Mouse (Mus musculus): Measurements from ENCODE around the gene Xpo6. TPM values are rescaled to one million over a fixed set of nuclear protein-coding genes. Genes with fewer than 3 reads are reported as not detected.

Xpo6 gene
- polyA plus RNA-seq, 1 experiment from 2014 or later, result 44.5 TPM

DNA sequence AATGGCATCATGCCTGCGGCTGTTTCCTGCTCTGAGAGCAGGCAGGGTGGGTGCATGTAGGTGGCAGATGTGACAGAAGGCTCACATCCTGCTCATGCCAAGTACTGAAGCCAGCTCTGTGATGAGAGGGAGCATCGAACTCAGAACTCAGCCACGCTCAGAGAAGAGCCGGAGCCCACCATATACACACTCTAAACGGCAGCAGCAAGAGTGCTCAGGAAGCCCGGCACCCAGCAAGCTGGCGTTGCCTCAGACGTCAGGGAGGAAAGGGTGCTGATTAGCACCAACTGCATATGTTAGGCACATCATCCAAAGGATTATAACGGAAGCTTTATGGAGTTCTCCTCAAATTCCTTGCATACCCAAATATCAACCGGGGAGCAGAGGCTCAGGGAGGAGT is 112.7 kb downstream of the Xpo6 start:
- no peak overlapping the region for H3K4me2 ChIP-seq
- H3K4me3 ChIP-seq, result no peak overlapping the region
- H3K9me3 ChIP-seq, result no peaks in the 10 kb centered on the region
- H3K4me1 ChIP-seq, result peaks cover 23% of the 10 kb centered on the region
- no peak overlapping the region for H3K27ac ChIP-seq
- H3K9ac ChIP-seq, result no peak overlapping the region
- H3K27me3 ChIP-seq, result peaks cover 28% of the 10 kb centered on the region
- 45% methylated on average over 10 of the region's 10 CpGs for WGBS
- ATAC-seq (ENCODE audit: borderline replicate concordance, extremely low read depth, low FRiP score, low TSS enrichment), result no peak
- H3K36me3 ChIP-seq, result no peaks in the 10 kb centered on the region

- no peak for ATAC-seq (ENCODE audit: borderline replicate concordance, extremely low read depth, low FRiP score, low TSS enrichment)
- 0 out of 2 replicates have a peak overlapping the region, but pooled peaks have one; percentile 4 for H3K4me2 ChIP-seq
- H3K27me3 ChIP-seq, result peaks cover 40% of the 10 kb centered on the region
- H3K4me3 ChIP-seq, result no peak overlapping the region
- no peaks in the 10 kb centered on the region for H3K36me3 ChIP-seq
- H3K27ac ChIP-seq, result no peak overlapping the region
- H3K9ac ChIP-seq, result no peak overlapping the region
- 16% methylated on average over 6 of the region's 6 CpGs for WGBS
- no peaks in the 10 kb centered on the region for H3K9me3 ChIP-seq
- peaks cover 34% of the 10 kb centered on the region for H3K4me1 ChIP-seq
Observed at GRCm38 (mm10) chr7:126086321-126086741, 114.0 kb downstream of the Xpo6 start.

GRCm38 (mm10) chr7:126085154-126085553 is 115.1 kb downstream of the Xpo6 start:
- Histone ChIP-seq H3K4me2 (no peak overlapping the region), H3K36me3 (no peaks in the 10 kb centered on the region), H3K27me3 (peaks cover 52% of the 10 kb centered on the region), H3K9ac (no peak overlapping the region), H3K9me3 (no peaks in the 10 kb centered on the region), H3K27ac (no peak overlapping the region), H3K4me1 (peaks cover 34% of the 10 kb centered on the region), H3K4me3 (no peak overlapping the region)
- 87% methylated on average over 9 of the region's 9 CpGs for WGBS
- ATAC-seq (ENCODE audit: borderline replicate concordance, extremely low read depth, low FRiP score, low TSS enrichment), result no peak

DNA sequence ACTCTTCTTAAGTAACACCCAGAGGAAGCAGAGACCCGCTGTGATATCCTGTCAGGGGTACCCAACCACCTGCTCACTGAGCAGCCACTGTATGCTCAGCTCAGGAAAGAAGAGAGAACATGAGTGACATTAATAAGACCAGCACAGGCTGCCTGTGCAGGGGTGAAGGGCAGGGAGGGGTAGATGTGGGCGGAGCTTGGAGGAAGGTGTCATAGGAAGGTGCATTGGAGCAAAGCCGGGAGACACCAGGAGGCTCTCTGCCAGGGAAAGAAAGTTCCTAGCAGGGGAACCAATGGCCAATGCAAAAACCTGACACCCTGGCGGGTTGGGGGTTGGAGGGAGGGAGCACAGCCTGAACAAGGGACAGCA is 116.3 kb downstream of the Xpo6 start:
- no peaks in the 10 kb centered on the region for H3K36me3 ChIP-seq
- H3K27ac ChIP-seq, result no peak overlapping the region
- peaks cover 62% of the 10 kb centered on the region for H3K27me3 ChIP-seq
- WGBS, result 21% methylated on average over 4 of the region's 4 CpGs
- no peak for ATAC-seq (ENCODE audit: borderline replicate concordance, extremely low read depth, low FRiP score, low TSS enrichment)
- no peaks in the 10 kb centered on the region for H3K9me3 ChIP-seq
- no peak overlapping the region for H3K4me3 ChIP-seq
- H3K9ac ChIP-seq, result no peak overlapping the region
- H3K4me1 ChIP-seq, result peaks cover 34% of the 10 kb centered on the region
- no peak overlapping the region for H3K4me2 ChIP-seq

DNA sequence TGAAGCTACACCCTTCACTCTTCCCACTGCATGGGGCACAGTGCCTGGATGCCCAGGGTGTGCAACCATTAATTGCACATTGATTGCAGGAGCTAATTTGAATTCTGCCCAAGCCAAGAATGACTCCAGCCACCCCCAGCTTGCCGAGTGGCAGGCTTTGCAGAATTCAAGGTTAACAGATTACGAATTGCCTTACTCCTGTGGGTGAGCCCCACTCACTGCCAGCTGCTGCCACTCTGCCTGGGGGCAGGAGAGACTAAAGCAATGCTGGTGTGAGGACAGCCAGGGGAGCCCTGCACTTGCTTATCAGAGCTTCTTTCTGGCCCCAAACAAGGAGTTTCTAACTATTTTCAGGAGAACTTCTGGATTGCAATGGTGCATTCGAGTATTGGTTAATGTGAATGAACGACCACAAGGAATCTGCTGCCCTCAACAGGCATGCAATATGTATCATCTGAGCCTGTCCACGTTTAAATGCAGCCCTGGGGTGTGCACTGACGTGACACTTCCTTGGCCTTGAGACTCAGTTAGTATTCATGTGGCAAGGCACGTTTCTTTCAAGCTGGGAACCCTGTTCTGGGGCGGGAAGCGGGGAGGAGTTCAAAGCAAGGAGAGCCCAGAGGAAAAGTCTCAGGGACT is 116.8 kb downstream of the Xpo6 start:
- no peak overlapping the region for H3K4me3 ChIP-seq
- no peaks in the 10 kb centered on the region for H3K36me3 ChIP-seq
- H3K27ac ChIP-seq, result no peak overlapping the region
- no peak for ATAC-seq (ENCODE audit: borderline replicate concordance, extremely low read depth, low FRiP score, low TSS enrichment)
- 19% methylated on average over 9 of the region's 9 CpGs for WGBS
- H3K4me1 ChIP-seq, result peaks cover 34% of the 10 kb centered on the region
- no peak overlapping the region for H3K4me2 ChIP-seq
- H3K9ac ChIP-seq, result no peak overlapping the region
- H3K27me3 ChIP-seq, result peaks cover 62% of the 10 kb centered on the region
- H3K9me3 ChIP-seq, result no peaks in the 10 kb centered on the region

GRCm38 (mm10) chr7:126082286-126082741 is 118.0 kb downstream of the Xpo6 start, which contains the start of gene Gsg1l:
Gene Gsg1l, minus strand, starts transcription at chr7:126082411.
- Histone ChIP-seq H3K4me1 (peaks cover 30% of the 10 kb centered on the region), H3K36me3 (no peaks in the 10 kb centered on the region), H3K9me3 (no peaks in the 10 kb centered on the region), H3K4me2 (peak within 1 kb of the TSS; percentile 97), H3K4me3 (peak within 1 kb of the TSS; percentile 56), H3K27me3 (peaks cover 62% of the 10 kb centered on the region), H3K27ac (0 out of 2 replicates have a peak within 1 kb of the TSS, but pooled peaks have one; percentile 9), H3K9ac (peak within 1 kb of the TSS; percentile 47)
- ATAC-seq (ENCODE audit: borderline replicate concordance, extremely low read depth, low FRiP score, low TSS enrichment), result peak; percentile 10; the same call in 1 of the 2 replicates
- 2% methylated on average over 19 of the region's 49 CpGs for WGBS

DNA sequence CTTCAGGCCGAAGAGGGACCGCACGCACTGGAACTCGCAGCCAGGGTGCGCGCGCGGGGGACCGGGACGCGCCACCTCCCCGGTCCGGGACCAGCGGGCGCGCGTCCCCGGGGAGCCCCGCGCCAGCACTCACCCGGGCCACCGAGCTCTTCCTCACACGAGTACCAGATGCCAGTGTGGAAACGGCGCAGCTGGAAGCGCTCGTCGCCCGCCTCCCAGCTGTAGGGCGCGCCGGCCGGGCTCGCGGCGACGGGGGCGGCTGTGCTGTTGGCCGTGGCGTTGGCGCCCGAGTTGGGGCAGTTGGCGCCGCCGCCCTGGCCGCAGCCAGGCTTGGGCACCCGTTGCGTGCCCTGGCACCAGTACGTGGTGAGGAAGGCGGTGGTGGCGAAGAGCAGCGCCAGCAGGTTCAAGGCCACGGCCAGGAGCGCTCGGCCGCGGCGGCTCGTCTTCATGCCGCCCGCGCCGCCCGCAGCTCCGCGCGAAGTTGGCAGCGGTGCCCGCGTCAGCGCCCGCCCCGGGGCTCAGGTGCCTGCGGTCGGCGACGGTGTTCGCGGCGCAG is 118.5 kb downstream of the Xpo6 start:
- Histone ChIP-seq H3K27ac (0 out of 2 replicates have a peak overlapping the region, but pooled peaks have one; percentile 9), H3K9ac (peak overlapping the region; percentile 47), H3K9me3 (no peaks in the 10 kb centered on the region), H3K4me1 (peaks cover 29% of the 10 kb centered on the region), H3K27me3 (peaks cover 62% of the 10 kb centered on the region), H3K4me2 (peak overlapping the region; percentile 97), H3K4me3 (peak overlapping the region; percentile 56), H3K36me3 (no peaks in the 10 kb centered on the region)
- whole genome bisulfite sequencing, result 1% methylated on average over 78 of the region's 80 CpGs
- ATAC-seq (ENCODE audit: borderline replicate concordance, extremely low read depth, low FRiP score, low TSS enrichment), result no peak

- H3K27ac ChIP-seq, result 0 out of 2 replicates have a peak overlapping the region, but pooled peaks have one; percentile 9
- H3K9me3 ChIP-seq, result no peaks in the 10 kb centered on the region
- no peak for ATAC-seq (ENCODE audit: borderline replicate concordance, extremely low read depth, low FRiP score, low TSS enrichment)
- H3K4me2 ChIP-seq, result peak overlapping the region; percentile 97
- WGBS, result 24% methylated on average over 16 of the region's 16 CpGs
- H3K9ac ChIP-seq, result peak overlapping the region; percentile 47; the same call in 1 of the 2 replicates
- H3K4me1 ChIP-seq, result peaks cover 22% of the 10 kb centered on the region
- peaks cover 62% of the 10 kb centered on the region for H3K27me3 ChIP-seq
- H3K4me3 ChIP-seq, result peak overlapping the region; percentile 56
- no peaks in the 10 kb centered on the region for H3K36me3 ChIP-seq
Observed at GRCm38 (mm10) chr7:126080949-126081654, 119.2 kb downstream of the Xpo6 start.

DNA sequence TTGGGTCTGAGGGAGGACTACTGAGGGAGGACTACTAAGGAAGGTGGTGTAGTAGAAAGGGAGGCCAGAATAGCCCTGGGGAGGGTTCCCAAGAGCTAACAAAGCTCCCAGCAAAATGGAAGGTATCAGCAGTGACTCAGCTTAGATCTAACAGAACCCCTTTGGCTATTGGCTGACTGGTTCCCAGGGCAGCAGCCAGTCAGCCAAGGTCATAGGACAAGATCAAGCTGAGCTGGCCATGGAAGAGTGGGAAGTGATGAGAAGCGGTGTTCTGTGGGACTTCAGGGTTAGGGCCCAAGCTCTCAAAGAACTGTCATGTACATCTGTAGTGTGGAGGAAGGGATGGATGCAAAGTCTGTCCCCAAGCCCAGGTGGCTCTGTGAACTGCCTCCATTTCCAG is 123.4 kb downstream of the Xpo6 start:
- no peaks in the 10 kb centered on the region for H3K9me3 ChIP-seq
- no peak overlapping the region for H3K4me3 ChIP-seq
- H3K27me3 ChIP-seq, result peaks cover 27% of the 10 kb centered on the region
- no peak overlapping the region for H3K9ac ChIP-seq
- H3K4me1 ChIP-seq, result 0 out of 2 replicates have a peak, but pooled peaks cover 11% of the 10 kb centered on the region
- no peak for ATAC-seq (ENCODE audit: borderline replicate concordance, extremely low read depth, low FRiP score, low TSS enrichment)
- no peak overlapping the region for H3K27ac ChIP-seq
- WGBS, result 91% methylated on average over 1 of the region's 1 CpGs
- H3K4me2 ChIP-seq, result no peak overlapping the region
- no peaks in the 10 kb centered on the region for H3K36me3 ChIP-seq

GRCm38 (mm10) chr7:126075058-126075457 is 125.2 kb downstream of the Xpo6 start:
- Histone ChIP-seq H3K4me3 (no peak overlapping the region), H3K9ac (no peak overlapping the region), H3K9me3 (no peaks in the 10 kb centered on the region), H3K36me3 (no peaks in the 10 kb centered on the region), H3K4me2 (no peak overlapping the region), H3K27ac (no peak overlapping the region), H3K27me3 (peaks cover 8% of the 10 kb centered on the region; the same call in 1 of the 2 replicates), H3K4me1 (0 out of 2 replicates have a peak, but pooled peaks cover 6% of the 10 kb centered on the region)
- ATAC-seq (ENCODE audit: borderline replicate concordance, extremely low read depth, low FRiP score, low TSS enrichment), result peak; percentile 4; the same call in 1 of the 2 replicates
- 48% methylated on average over 9 of the region's 9 CpGs for WGBS

DNA sequence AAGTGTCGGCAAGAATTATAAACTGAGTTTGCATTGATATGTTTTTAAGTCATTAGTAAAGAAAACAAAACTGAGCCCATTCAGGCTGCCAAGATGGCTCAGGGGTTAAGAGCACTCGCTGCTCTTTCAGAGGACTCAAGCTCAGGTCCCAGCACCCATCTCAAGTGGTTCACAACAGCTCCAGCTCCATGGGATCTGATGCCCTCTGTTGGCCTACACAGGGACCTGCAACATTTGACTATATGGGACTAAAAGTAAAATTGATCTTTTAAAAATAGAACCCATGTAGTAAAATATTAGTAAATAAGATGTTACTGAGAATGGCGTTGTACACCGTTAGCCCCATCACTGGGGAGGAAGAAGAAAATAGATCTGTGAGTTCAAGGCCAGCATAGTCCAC is 130.0 kb downstream of the Xpo6 start:
- WGBS, result 83% methylated on average over 4 of the region's 4 CpGs
- Histone ChIP-seq H3K9me3 (no peaks in the 10 kb centered on the region), H3K36me3 (no peaks in the 10 kb centered on the region), H3K4me1 (peaks cover 18% of the 10 kb centered on the region; the same call in 1 of the 2 replicates), H3K4me2 (no peak overlapping the region), H3K4me3 (no peak overlapping the region), H3K9ac (no peak overlapping the region), H3K27ac (no peak overlapping the region), H3K27me3 (no peaks in the 10 kb centered on the region)
- no peak for ATAC-seq (ENCODE audit: borderline replicate concordance, extremely low read depth, low FRiP score, low TSS enrichment)

DNA sequence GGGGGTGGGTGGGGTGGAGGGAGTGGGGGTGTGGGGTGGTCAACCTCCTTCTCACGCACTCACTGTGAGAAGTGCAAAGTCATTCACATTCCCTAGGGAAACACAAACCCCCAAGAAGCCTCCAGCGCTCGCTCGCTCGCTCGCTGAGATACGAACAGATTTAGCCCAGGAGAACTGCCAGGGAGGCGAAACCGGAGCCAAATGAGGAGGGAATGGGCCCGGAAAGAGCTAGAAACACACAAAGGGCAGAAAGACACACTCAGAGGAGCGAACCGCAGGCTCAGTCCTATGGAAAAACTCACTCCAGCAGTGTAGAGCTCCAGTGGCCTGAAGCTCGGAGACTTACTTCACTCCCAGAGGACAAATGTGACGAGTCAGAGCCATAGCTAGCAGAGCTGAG is 133.5 kb downstream of the Xpo6 start:
- no peak overlapping the region for H3K4me3 ChIP-seq
- peaks cover 14% of the 10 kb centered on the region; the same call in 1 of the 2 replicates for H3K4me1 ChIP-seq
- no peak overlapping the region for H3K4me2 ChIP-seq
- no peaks in the 10 kb centered on the region for H3K36me3 ChIP-seq
- H3K27me3 ChIP-seq, result no peaks in the 10 kb centered on the region
- H3K27ac ChIP-seq, result peak overlapping the region; percentile 72
- peak; percentile 43 for ATAC-seq (ENCODE audit: borderline replicate concordance, extremely low read depth, low FRiP score, low TSS enrichment)
- no peak overlapping the region for H3K9ac ChIP-seq
- no peaks in the 10 kb centered on the region for H3K9me3 ChIP-seq
- 38% methylated on average over 14 of the region's 14 CpGs for WGBS
